Mouse (Mus musculus) liver, adult 2 months (tissue): ENCODE data around the gene Crip1. TPM values are rescaled to one million over a fixed set of nuclear protein-coding genes. Genes with fewer than 3 reads are reported as not detected.

Source experiments
- DNase-seq: peaks from one replicate; pipeline ENCODE4 v3.0.0-alpha.2; 2011; ENCODE audit warnings: low read depth, low spot score; ENCODE audit errors: extremely low read depth
- H3K27ac ChIP-seq: fragments of 200-500 bp; replicated peaks from 2 replicates; pipeline ENCODE4 v1.5.1; 2012; ENCODE audit warnings: low read depth, mild to moderate bottlenecking, control low read depth, inconsistent platforms, low read length; ENCODE audit not compliant: insufficient read depth
- H3K27me3 ChIP-seq: fragments of 200-500 bp; 2 replicates; pipeline ENCODE4 v1.6.1; 2012; ENCODE audit warnings: mild to moderate bottlenecking, moderate library complexity, low read length, inconsistent platforms; ENCODE audit not compliant: control insufficient read depth, insufficient read depth
- H3K36me3 ChIP-seq: fragments of 200-500 bp; 2 replicates; pipeline ENCODE4 v1.6.1; 2012; ENCODE audit warnings: low read length, inconsistent platforms; ENCODE audit not compliant: control insufficient read depth, insufficient read depth
- H3K4me1 ChIP-seq: fragments of 200-500 bp; 2 replicates; pipeline ENCODE4 v1.6.1; 2011; ENCODE audit warnings: low read length; ENCODE audit not compliant: control insufficient read depth, insufficient read depth
- H3K4me3 ChIP-seq: fragments of 200-500 bp; 2 replicates; pipeline ENCODE4 v1.5.1; 2011; ENCODE audit warnings: low read depth, mild to moderate bottlenecking, control low read depth, low read length, moderate library complexity; ENCODE audit not compliant: insufficient read depth
- H3K79me2 ChIP-seq: fragments of 200-500 bp; 2 replicates; pipeline ENCODE4 v1.6.1; 2012; ENCODE audit warnings: inconsistent platforms, mild to moderate bottlenecking, low read length, moderate library complexity; ENCODE audit not compliant: control insufficient read depth, insufficient read depth
- H3K9ac ChIP-seq: fragments of 200-500 bp; 2 replicates; pipeline ENCODE4 v1.6.1; 2012; ENCODE audit warnings: low read depth, mild to moderate bottlenecking, control low read depth, inconsistent platforms, low read length
- CTCF ChIP-seq: fragments of 200-500 bp; IDR thresholded peaks from 2 replicates; pipeline ENCODE4 v1.5.1; 2011; ENCODE audit warnings: low read depth, low read length, control low read depth
- POLR2A ChIP-seq: fragments of 200-500 bp; IDR thresholded peaks from 2 replicates; pipeline ENCODE4 v1.6.1; 2011; ENCODE audit warnings: low read length, control low read depth; ENCODE audit not compliant: insufficient read depth; ENCODE audit errors: extremely low read depth
- WGBS: fragments of 180-500 bp; shearing (Covaris S2); methylation state at CpG from one replicate; pipeline ENCODE4 v1.1.7; 2018; 5-methylcytosine and 5-hydroxymethylcytosine counted together
- polyA plus RNA-seq: library from polyadenylated mRNA; depleted of rRNA; stranded (reverse); fragments of >200 nt; gene quantifications from 2 replicates; pipeline ENCODE4 v1.2.3, GENCODE M21; 2012
- total RNA-seq: library from RNA; depleted of rRNA; stranded (reverse); fragments of >200 nt; gene quantifications from 2 replicates; pipeline ENCODE4 v1.2.3, GENCODE M21; 2014

Gene Crip1
- total and polyA plus RNA-seq, 2 experiments: 22.2 to 25.0 TPM

DNA sequence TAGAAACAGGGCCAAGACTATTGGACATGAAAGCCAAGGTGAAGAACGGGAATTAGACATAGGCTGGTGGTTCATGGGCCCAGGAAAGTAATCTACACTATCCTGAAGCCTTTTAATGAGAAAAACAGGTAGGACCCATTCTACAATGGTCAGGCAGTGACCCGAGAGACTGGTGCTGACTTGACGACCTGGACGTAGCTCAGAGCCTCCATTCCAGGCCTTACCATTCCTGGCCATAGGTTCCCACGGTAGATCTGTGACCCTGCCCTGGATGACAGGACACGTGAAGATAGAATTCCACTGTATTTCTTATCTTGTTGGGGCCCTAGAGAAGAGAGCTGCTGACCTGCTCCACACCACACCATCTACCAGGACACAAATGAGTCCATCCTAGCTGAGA is 7.8 kb upstream of the Crip1 start:
- H3K4me1 ChIP-seq: peaks cover 5% of the 10 kb centered on the region
- TF ChIP-seq CTCF (no peak), POLR2A (no peak)
- no peak overlapping the region for H3K4me3 ChIP-seq
- H3K36me3 ChIP-seq: peaks cover 3% of the 10 kb centered on the region; the same call in 1 of the 2 replicates
- H3K79me2 ChIP-seq: no peaks in the 10 kb centered on the region
- WGBS: 84% methylated on average over 6 of the region's 6 CpGs
- no peak for DNase-seq
- H3K27me3 ChIP-seq: no peaks in the 10 kb centered on the region
- no peak overlapping the region for H3K9ac ChIP-seq
- H3K27ac ChIP-seq: no peak overlapping the region

DNA sequence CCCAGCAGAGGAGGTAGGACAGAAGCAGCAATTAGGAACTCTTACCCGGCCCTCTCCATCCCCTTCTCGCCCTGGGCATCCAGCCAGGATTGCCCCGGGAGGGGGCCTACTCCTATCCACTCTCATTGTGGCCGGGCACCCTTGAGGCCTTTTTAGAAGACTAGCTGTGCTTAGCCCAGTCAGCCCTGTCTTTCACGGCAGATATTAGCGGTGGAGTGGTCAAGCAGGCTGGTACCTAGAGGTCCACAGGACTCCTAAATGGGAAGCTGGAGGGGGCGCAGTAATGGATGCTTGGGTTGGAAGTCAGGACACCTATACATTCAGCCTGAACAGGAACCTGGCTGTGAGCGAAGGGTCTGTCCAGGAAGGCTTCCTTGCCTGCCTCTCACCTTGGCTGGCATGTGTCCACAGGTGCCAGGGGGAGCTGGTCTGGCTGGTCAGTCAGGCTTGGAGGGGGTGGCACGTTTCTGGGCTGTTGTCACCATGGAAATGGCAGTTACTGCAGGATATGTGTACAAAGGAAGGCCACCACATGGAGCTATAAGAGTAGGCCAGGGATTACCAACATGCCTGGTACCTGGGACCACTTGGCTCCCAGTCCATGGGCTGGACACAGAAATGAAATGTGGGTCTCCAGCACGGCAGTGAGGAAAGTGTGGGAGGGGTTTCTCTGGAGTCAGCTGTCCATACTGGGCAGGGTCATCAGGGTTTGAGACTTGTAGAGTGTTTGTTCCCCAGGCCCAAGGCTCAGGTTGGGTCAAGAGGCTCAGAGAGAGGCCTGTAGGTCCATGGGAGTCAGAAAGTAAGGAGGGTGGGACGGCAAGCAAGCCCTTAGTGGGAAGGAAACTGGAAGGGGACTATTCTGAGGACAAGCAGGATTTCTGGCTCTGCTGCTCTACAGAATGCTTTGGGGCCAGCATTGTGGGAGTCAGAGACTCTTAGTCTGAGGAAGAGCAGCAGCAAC is 6.9 kb upstream of the Crip1 start:
- peaks cover 5% of the 10 kb centered on the region for H3K4me1 ChIP-seq
- no peak overlapping the region for H3K4me3 ChIP-seq
- WGBS: 72% methylated on average over 11 of the region's 11 CpGs

DNA sequence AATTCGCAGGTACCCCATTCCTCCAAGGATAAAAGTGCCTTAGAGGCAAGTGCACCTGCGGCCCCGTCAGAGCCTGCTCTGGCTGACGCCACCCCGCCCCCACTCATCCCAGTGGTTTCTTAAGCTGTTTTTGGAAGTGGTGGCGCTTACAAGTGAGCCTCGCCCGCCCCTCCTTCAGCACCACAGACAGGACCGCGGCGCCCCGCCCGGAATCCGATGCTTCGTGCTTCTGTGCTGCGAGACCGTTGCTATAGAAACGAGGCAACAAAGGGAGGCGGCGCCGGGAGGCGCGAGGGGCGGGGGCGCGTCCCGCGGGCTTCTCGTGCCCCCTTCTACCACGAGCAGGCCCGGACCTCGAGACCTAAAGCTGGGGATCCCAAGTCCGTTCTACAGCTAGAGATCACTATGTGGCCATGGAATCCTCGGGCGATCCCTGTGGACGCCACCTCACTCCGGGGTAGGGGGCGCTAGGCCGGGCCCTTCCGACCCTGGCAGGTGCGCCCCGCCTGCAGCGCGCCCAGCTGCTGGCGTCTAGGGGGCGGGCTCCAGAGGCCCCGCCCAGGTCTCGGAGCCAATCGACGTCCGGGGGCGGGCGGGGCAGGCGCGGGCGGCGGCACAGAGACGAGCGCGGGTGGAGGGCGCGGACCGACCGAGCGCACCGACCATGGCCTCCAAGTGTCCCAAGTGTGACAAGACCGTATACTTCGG is 6.1 kb upstream of the Crip1 start, which contains the start of gene Crip2:
Gene Crip2 (plus strand): TSS at position 329 of the 708 bp plus-strand sequence.
- DNase-seq: peak; percentile 44
- Histone ChIP-seq H3K27me3 (no peaks in the 10 kb centered on the region), H3K4me1 (peaks cover 5% of the 10 kb centered on the region), H3K27ac (peak within 1 kb of the TSS; percentile 94), H3K79me2 (no peaks in the 10 kb centered on the region), H3K9ac (peak within 1 kb of the TSS; percentile 81), H3K36me3 (peaks cover 3% of the 10 kb centered on the region; the same call in 1 of the 2 replicates), H3K4me3 (peak within 1 kb of the TSS; percentile 98)
- 0 out of 2 replicates have a peak, but pooled peaks have one; percentile 13 for TF ChIP-seq CTCF
- TF ChIP-seq POLR2A: peak; percentile 54; the same call in 1 of the 2 replicates
- WGBS: 2% methylated on average over 68 of the region's 68 CpGs

More for the DNA sequence above, 6.9 kb upstream of the Crip1 start:
- DNase-seq: no peak
- H3K36me3 ChIP-seq: peaks cover 3% of the 10 kb centered on the region; the same call in 1 of the 2 replicates
- H3K79me2 ChIP-seq: no peaks in the 10 kb centered on the region
- TF ChIP-seq CTCF: no peak
- no peak for TF ChIP-seq POLR2A
- no peak overlapping the region for H3K27ac ChIP-seq
- H3K27me3 ChIP-seq: no peaks in the 10 kb centered on the region
- no peak overlapping the region for H3K9ac ChIP-seq

DNA sequence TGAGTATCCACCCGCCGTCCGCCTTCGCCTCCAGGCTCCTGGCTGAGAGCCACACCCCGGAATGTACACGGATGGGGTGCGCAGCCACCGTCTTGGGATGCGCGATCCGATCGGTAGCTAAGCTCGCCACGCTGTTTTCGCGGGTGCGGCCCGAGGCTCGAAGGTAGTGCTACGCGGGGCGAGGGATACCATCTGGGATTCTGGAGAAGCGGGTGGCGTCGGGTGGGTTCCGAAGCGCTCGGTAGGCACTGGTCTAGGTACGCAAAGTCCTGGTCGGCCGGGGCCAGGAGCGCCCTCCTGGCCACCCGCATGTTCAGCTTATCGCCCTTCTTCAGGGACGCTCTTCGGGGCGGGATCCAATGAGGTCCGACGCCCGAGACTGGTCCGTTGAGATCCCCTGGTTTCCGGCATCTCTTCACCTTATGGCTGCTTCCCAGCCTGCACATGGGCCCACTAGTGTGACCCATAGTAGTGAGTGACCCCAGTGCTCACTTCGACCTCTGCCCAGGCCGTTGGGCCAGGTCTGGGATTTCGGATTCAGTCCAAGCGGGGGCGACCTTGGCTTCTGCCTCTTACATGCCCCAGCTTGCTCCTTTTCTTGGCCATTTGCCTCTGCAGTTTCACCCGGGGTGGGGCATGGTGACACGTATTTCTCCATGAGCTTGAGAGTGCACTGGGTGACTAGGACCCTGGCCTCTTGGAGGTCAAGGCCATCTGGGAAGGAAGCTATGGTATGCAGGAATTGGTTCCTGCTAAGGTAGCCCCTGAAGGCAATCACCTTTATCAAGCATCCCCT is 5.3 kb upstream of the Crip1 start:
- Histone ChIP-seq H3K4me1 (peaks cover 5% of the 10 kb centered on the region), H3K27ac (peak overlapping the region; percentile 94)
- WGBS: 2% methylated on average over 49 of the region's 49 CpGs

DNA sequence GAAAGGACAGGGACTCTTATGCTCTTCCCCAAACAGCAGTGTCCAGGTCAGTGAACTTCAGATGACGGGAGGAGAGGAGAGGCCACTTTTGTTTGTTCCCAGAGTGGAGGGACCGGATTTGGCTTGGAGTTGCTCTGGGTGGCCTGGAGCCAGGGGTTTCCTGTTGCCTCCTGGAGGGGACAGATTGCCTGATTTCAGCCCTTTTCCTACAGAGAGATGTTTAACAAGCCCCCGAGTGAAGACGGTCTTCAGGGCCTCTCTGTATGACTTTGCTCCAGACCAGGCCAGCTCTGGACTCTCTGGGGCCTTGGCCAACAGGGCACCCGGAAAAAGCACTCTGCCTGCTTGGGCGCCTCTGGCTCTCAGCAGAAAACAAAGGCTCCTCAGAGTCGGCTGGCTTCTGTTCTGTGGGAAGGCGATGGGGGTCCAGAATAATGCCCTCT is 4.6 kb upstream of the Crip1 start:
- peaks cover 5% of the 10 kb centered on the region for H3K4me1 ChIP-seq
- WGBS: 4% methylated on average over 8 of the region's 8 CpGs
- H3K36me3 ChIP-seq: peaks cover 2% of the 10 kb centered on the region; the same call in 1 of the 2 replicates
- peak overlapping the region; percentile 81 for H3K9ac ChIP-seq
- DNase-seq: peak; percentile 93
- H3K4me3 ChIP-seq: peak overlapping the region; percentile 98
- H3K79me2 ChIP-seq: no peaks in the 10 kb centered on the region
- H3K27me3 ChIP-seq: no peaks in the 10 kb centered on the region
- no peak for TF ChIP-seq POLR2A
- TF ChIP-seq CTCF: no peak
- H3K27ac ChIP-seq: peak overlapping the region; percentile 94

More for the DNA sequence above, 5.3 kb upstream of the Crip1 start:
- no peaks in the 10 kb centered on the region for H3K79me2 ChIP-seq
- H3K36me3 ChIP-seq: peaks cover 3% of the 10 kb centered on the region; the same call in 1 of the 2 replicates
- DNase-seq: peak; percentile 91
- TF ChIP-seq CTCF (no peak), POLR2A (no peak)
- peak overlapping the region; percentile 98 for H3K4me3 ChIP-seq
- no peaks in the 10 kb centered on the region for H3K27me3 ChIP-seq
- peak overlapping the region; percentile 81 for H3K9ac ChIP-seq
